Mouse (Mus musculus) yolk sac, embryonic 10.5 days (tissue): ENCODE measurements at regions not wholly inside any gene's neighbourhood (a gene's known extent, or its start where the extent isn't known, plus 50 kb on each side); places are given as distances from the start of the nearest gene placed in this dataset.

Experiments used
- DNase-seq: peaks from one replicate; pipeline ENCODE4 v3.0.0-alpha.2; 2017; ENCODE audit warnings: low spot score

GRCm38 (mm10) chr14:111971857-111972256 is 297.0 kb downstream of the Slitrk5 start:
- DNase-seq: no peak

- DNase-seq: no peak
These were observed 321.0 kb downstream of the Slitrk5 start for GRCm38 (mm10) chr14:111995809-111996458.

- no peak for DNase-seq
These were observed 327.2 kb downstream of the Slitrk5 start for GRCm38 (mm10) chr14:112002146-112002545.

- no peak for DNase-seq
These were observed 328.0 kb downstream of the Slitrk5 start for GRCm38 (mm10) chr14:112002881-112003280.

- no peak for DNase-seq
These were observed 333.8 kb downstream of the Slitrk5 start for GRCm38 (mm10) chr14:112008651-112009050.

- no peak for DNase-seq
These were observed 354.4 kb downstream of the Slitrk5 start for GRCm38 (mm10) chr14:112029331-112029730.

GRCm38 (mm10) chr14:112075071-112075470 is 400.2 kb downstream of the Slitrk5 start:
- peak; percentile 1 for DNase-seq
